ENCODE assay signal across 21 mouse cellular contexts in the genomic region with DNA sequence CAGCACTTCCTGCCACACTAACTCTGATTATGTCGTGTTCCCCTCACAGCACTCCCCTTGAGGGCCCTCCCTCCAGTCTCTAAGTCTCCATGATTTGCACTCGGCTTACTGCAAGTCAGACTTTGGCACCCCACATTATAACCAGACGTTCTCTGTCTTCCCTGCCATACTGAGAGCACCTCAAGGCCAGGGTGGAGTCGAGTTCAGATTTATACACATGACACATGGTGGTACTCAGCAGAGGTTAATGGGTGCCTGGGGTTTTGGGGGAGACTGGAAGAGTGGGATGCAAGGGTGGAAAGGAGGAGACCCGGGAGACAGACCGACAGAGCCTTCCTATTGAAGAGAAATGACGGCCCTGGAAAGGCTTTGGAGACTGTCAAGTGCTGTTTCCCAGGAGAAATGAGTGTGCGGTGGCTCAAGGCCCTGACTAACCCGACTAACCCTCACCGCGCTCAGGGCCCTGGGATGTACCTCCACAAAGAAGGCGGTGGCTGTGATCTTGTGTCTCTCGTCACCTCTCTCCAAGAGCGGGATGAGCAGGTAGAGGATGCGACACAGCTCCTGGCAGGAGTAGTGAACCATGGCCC. TPM values are rescaled to one million over a fixed set of nuclear protein-coding genes. Genes with fewer than 3 reads are reported as not detected.
"Had no signal": no experiment of that assay in that cellular context is flagged by ENCODE, and none has a peak within 500 bp of the region (broad histone marks: within the 10 kb centered on the region; RNA-seq: fewer than 3 reads in every experiment).

No protein-coding gene starts in this region.

- DNase-seq: left cerebral cortex, postnatal 4 days; liver; liver, embryonic 13.5 days; liver, postnatal 0 days; lung, adult 18-20 months; lung, adult 2 months; lung, embryonic 14.5 days; lung, postnatal 10 days; lung, postnatal 14 days; lung, postnatal 4 days; midbrain, embryonic 14.5 days had no signal

RNA-seq across cellular contexts. Expression of a gene that starts 36.8 kb away (rescaled TPM):
- total RNA-seq: megakaryocyte progenitor cell, adult 5-6 weeks; megakaryocyte-erythroid progenitor cell, adult 5-6 weeks; monocyte, adult 5-6 weeks had no signal

RNA-seq across cellular contexts. Expression of a gene that starts 39.8 kb away (rescaled TPM):
- total RNA-seq: left cerebral cortex, postnatal 10 days; left cerebral cortex, postnatal 14 days; left cerebral cortex, postnatal 25 days; left cerebral cortex, postnatal 36 days; left cerebral cortex, postnatal 4 days; liver, adult 2 months; megakaryocyte progenitor cell, adult 5-6 weeks; megakaryocyte, adult 5-6 weeks; megakaryocyte-erythroid progenitor cell, adult 5-6 weeks; midbrain, postnatal 0 days; monocyte, adult 5-6 weeks had no signal
